Mouse (Mus musculus) bone marrow macrophage, adult 2 months (primary cell): ENCODE data around the gene Nynrin. TPM values are rescaled to one million over a fixed set of nuclear protein-coding genes. Genes with fewer than 3 reads are reported as not detected.

Experiments used
- H3K27ac ChIP-seq: 2 replicates; pipeline ENCODE4 v1.5.1; 2012; ENCODE audit warnings: low read depth, low read length; ENCODE audit not compliant: insufficient read depth
- H3K4me1 ChIP-seq: 2 replicates; pipeline ENCODE4 v1.6.1; 2012; ENCODE audit warnings: low read length; ENCODE audit not compliant: control insufficient read depth, insufficient read depth
- H3K4me3 ChIP-seq: 2 replicates; pipeline ENCODE4 v1.5.1; 2012; ENCODE audit warnings: mild to moderate bottlenecking, low read length, moderate library complexity; ENCODE audit not compliant: insufficient read depth
- CTCF ChIP-seq: IDR thresholded peaks from 2 replicates; pipeline ENCODE4 v1.5.1; 2012; ENCODE audit warnings: low read depth, mild to moderate bottlenecking, low read length, moderate library complexity
- POLR2A ChIP-seq: IDR thresholded peaks from 2 replicates; pipeline ENCODE4 v1.6.1; 2012; ENCODE audit warnings: mild to moderate bottlenecking, low read depth, low read length, borderline replicate concordance
- polyA plus RNA-seq: library from polyadenylated mRNA; stranded (reverse); fragments of >200 nt; gene quantifications from 2 replicates; pipeline ENCODE4 v1.2.4, GENCODE M21; 2012; ENCODE audit not compliant: missing spikeins, insufficient read depth, insufficient read length

The Nynrin gene
- polyA plus RNA-seq, 1 experiment, result 3.2 TPM

GRCm38 (mm10) chr14:55878316-55878940, 24.6 kb downstream of the Nynrin start:
- H3K27ac ChIP-seq, result no peak overlapping the region
- H3K4me3 ChIP-seq, result no peak overlapping the region
- no peaks in the 10 kb centered on the region for H3K4me1 ChIP-seq
- no peak for TF ChIP-seq CTCF
- TF ChIP-seq POLR2A, result no peak

GRCm38 (mm10) chr14:55879623-55880022, 25.8 kb downstream of the Nynrin start:
- Histone ChIP-seq H3K27ac (no peak overlapping the region), H3K4me1 (peaks cover 7% of the 10 kb centered on the region), H3K4me3 (no peak overlapping the region)
- TF ChIP-seq CTCF, result 0 out of 2 replicates have a peak, but pooled peaks have one; percentile 29
- TF ChIP-seq POLR2A, result no peak

GRCm38 (mm10) chr14:55880982-55881381, 27.2 kb downstream of the Nynrin start:
- Histone ChIP-seq H3K4me3 (no peak overlapping the region), H3K4me1 (peaks cover 7% of the 10 kb centered on the region), H3K27ac (no peak overlapping the region)
- TF ChIP-seq POLR2A (no peak), CTCF (no peak)

GRCm38 (mm10) chr14:55882171-55882641, 28.4 kb downstream of the Nynrin start:
- TF ChIP-seq POLR2A (no peak), CTCF (no peak)
- Histone ChIP-seq H3K27ac (no peak overlapping the region), H3K4me1 (peaks cover 16% of the 10 kb centered on the region), H3K4me3 (no peak overlapping the region)

GRCm38 (mm10) chr14:55883149-55883661, 29.4 kb downstream of the Nynrin start:
- H3K27ac ChIP-seq, result no peak overlapping the region
- no peak overlapping the region for H3K4me3 ChIP-seq
- TF ChIP-seq POLR2A, result no peak
- TF ChIP-seq CTCF, result no peak
- H3K4me1 ChIP-seq, result peaks cover 19% of the 10 kb centered on the region

GRCm38 (mm10) chr14:55883663-55884062, 29.9 kb downstream of the Nynrin start:
- TF ChIP-seq CTCF (no peak), POLR2A (no peak)
- H3K27ac ChIP-seq, result no peak overlapping the region
- peaks cover 19% of the 10 kb centered on the region for H3K4me1 ChIP-seq

GRCm38 (mm10) chr14:55884166-55884565, 30.4 kb downstream of the Nynrin start, which contains the start of gene Cbln3:
Cbln3 (minus strand) TSS chr14:55884392.
- H3K4me3 ChIP-seq, result peak within 1 kb of the TSS; percentile 81
- H3K4me1 ChIP-seq, result peaks cover 19% of the 10 kb centered on the region
- TF ChIP-seq POLR2A, result no peak

More at GRCm38 (mm10) chr14:55883663-55884062, 29.9 kb downstream of the Nynrin start:
- H3K4me3 ChIP-seq, result no peak overlapping the region

GRCm38 (mm10) chr14:55884713-55885113, 30.9 kb downstream of the Nynrin start, which contains the start of gene Khnyn:
Khnyn (plus strand) TSS chr14:55884947.
- peaks cover 19% of the 10 kb centered on the region for H3K4me1 ChIP-seq
- TF ChIP-seq CTCF, result no peak
- TF ChIP-seq POLR2A, result no peak
- H3K4me3 ChIP-seq, result peak within 1 kb of the TSS; percentile 81
- peak within 1 kb of the TSS; percentile 76 for H3K27ac ChIP-seq

More at GRCm38 (mm10) chr14:55884166-55884565, 30.4 kb downstream of the Nynrin start, which contains the start of gene Cbln3:
- H3K27ac ChIP-seq, result peak within 1 kb of the TSS; percentile 76

- Histone ChIP-seq H3K4me3 (peak overlapping the region; percentile 81), H3K27ac (peak overlapping the region; percentile 76), H3K4me1 (peaks cover 19% of the 10 kb centered on the region)
- TF ChIP-seq CTCF (no peak), POLR2A (no peak)
Measured at GRCm38 (mm10) chr14:55885114-55885790, 31.4 kb downstream of the Nynrin start.

- Histone ChIP-seq H3K27ac (peak overlapping the region; percentile 76), H3K4me3 (peak overlapping the region; percentile 81), H3K4me1 (peaks cover 19% of the 10 kb centered on the region)
- TF ChIP-seq CTCF, result no peak
- TF ChIP-seq POLR2A, result 0 out of 2 replicates have a peak, but pooled peaks have one; percentile 32
Measured at GRCm38 (mm10) chr14:55885791-55886271, 32.0 kb downstream of the Nynrin start.
